Mouse (Mus musculus): Measurements from ENCODE around the gene Usp7.
"Not testable (repeated sequence)": the region's sequence is repeated elsewhere in the genome, so short reads cannot be mapped to it uniquely, and the experiment has no call there.

Gene Usp7

GRCm38 (mm10) chr16:8752334-8752733, 39.8 kb downstream of the Usp7 start:
- DNase-seq (ENCODE audit: low spot score) = no peak

- DNase-seq (ENCODE audit: low spot score) = no peak
Measured at GRCm38 (mm10) chr16:8751555-8752235, 40.4 kb downstream of the Usp7 start.

- DNase-seq (ENCODE audit: low spot score) = no peak
Measured at GRCm38 (mm10) chr16:8748904-8749303, 43.2 kb downstream of the Usp7 start.

GRCm38 (mm10) chr16:8748175-8748846, 43.8 kb downstream of the Usp7 start:
- no peak for DNase-seq (ENCODE audit: low spot score)

GRCm38 (mm10) chr16:8747772-8748171, 44.3 kb downstream of the Usp7 start:
- no peak for DNase-seq (ENCODE audit: low spot score)

- no peak for DNase-seq (ENCODE audit: low spot score)
Measured at GRCm38 (mm10) chr16:8746509-8746908, 45.6 kb downstream of the Usp7 start.

- DNase-seq (ENCODE audit: low spot score) = no peak
Measured at GRCm38 (mm10) chr16:8745751-8746150, 46.4 kb downstream of the Usp7 start.

GRCm38 (mm10) chr16:8743989-8744388, 48.1 kb downstream of the Usp7 start:
- DNase-seq (ENCODE audit: low spot score) = no peak

- DNase-seq (ENCODE audit: low spot score) = no peak
Measured at GRCm38 (mm10) chr16:8741697-8742096, 50.4 kb downstream of the Usp7 start.

GRCm38 (mm10) chr16:8741110-8741509, 51.0 kb downstream of the Usp7 start:
- no peak for DNase-seq (ENCODE audit: low spot score)

- peak; percentile 91 for DNase-seq (ENCODE audit: low spot score)
Measured at GRCm38 (mm10) chr16:8738542-8739514, 53.3 kb downstream of the Usp7 start.

GRCm38 (mm10) chr16:8737666-8738541, 54.2 kb downstream of the Usp7 start:
- peak; percentile 34 for DNase-seq (ENCODE audit: low spot score)

- DNase-seq (ENCODE audit: low spot score) = no peak
Measured at GRCm38 (mm10) chr16:8737341-8737665, 54.8 kb downstream of the Usp7 start.

- DNase-seq (ENCODE audit: low spot score) = no peak
Measured at GRCm38 (mm10) chr16:8736757-8737156, 55.4 kb downstream of the Usp7 start.

GRCm38 (mm10) chr16:8736032-8736431, 56.1 kb downstream of the Usp7 start:
- no peak for DNase-seq (ENCODE audit: low spot score)

GRCm38 (mm10) chr16:8734693-8735092, 57.4 kb downstream of the Usp7 start:
- DNase-seq (ENCODE audit: low spot score) = no peak

GRCm38 (mm10) chr16:8733624-8734023, 58.5 kb downstream of the Usp7 start:
- no peak for DNase-seq (ENCODE audit: low spot score)

- DNase-seq (ENCODE audit: low spot score) = not testable (repeated sequence)
Measured at GRCm38 (mm10) chr16:8732450-8732849, 59.7 kb downstream of the Usp7 start.

GRCm38 (mm10) chr16:8731630-8732029, 60.5 kb downstream of the Usp7 start:
- no peak for DNase-seq (ENCODE audit: low spot score)

- DNase-seq (ENCODE audit: low spot score) = no peak
Measured at GRCm38 (mm10) chr16:8728111-8728748, 63.9 kb downstream of the Usp7 start.

GRCm38 (mm10) chr16:8725807-8726206, 66.3 kb downstream of the Usp7 start:
- DNase-seq (ENCODE audit: low spot score) = no peak

Data from urinary bladder, postnatal 25 days (tissue).